Mouse (Mus musculus): ENCODE measurements around the gene Cd248. TPM values are rescaled to one million over a fixed set of nuclear protein-coding genes. Genes with fewer than 3 reads are reported as not detected.

The Cd248 gene
- total RNA-seq, 1 experiment from 2014 or later: 21.0 TPM

DNA sequence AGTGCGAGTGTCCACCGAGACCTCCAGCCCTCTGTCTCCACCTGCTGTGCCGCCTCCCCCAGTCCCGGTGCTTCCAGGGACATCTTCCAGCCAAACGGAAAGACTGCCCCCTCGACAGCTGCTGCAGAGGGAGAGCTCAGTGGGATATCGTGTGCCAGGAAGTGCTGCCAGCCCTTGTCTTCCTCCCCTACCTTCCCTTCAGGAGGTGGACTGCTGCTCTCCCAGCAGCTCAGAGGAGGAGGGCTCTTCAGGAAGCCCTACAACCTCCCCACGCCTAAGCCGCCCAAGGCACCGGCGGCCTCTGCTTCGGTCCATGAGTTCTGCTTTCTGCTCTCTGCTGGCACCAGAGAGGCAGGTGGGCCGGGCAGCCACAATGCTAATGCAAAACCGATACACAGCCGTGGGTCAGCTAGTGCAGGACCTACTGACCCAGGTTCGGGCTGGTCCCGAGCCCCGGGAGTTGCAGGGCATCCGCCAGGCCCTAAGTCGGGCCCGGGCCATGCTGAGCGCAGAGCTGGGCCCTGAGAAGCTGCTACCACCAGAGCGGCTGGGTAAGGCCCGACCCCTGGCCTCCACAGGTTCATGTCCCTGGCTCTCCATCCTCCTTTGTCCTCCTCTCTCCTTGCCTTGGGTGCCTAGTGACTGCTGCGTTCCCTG, 15.6 kb upstream of the Cd248 start:
- no peak for DNase-seq

DNA sequence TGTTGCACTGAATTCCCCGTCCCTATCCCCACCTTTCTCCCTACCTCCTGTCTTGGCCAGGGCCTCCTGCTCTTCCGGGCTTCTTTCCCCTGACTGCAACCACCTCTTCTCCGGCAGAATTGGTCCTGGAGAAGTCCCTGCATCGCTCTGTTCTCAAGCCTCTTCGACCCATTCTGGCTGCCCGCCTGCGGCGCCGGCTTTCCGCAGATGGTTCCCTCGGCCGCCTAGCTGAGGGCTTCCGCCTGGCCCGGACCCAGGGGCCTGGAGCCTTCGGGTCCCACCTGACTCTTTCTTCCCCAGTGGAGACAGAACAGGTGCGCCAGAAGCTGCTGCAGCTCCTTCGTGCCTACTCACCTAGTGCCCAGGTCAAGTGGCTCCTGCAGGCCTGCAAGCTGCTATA, 15.0 kb upstream of the Cd248 start:
- DNase-seq: no peak

DNA sequence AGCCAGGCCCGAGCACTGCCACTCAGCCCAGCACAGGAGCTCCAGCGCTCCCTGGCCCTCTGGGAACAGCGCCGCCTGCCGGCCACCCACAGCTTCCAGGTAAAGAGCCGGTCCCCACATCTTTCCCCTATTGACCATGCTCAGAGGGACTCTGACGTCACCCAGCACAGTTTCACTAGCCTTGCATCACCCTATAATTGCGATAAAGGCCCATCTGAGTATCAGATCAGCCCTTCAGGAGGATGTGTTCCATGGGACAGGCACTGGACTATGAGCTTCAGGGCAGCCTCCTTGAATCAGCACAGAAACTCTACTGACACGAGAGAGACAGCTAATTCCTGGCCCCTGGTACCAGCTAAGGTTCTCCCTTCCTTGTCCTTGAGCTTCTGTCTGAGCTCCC, 14.0 kb upstream of the Cd248 start:
- peak; percentile 83 for DNase-seq

DNA sequence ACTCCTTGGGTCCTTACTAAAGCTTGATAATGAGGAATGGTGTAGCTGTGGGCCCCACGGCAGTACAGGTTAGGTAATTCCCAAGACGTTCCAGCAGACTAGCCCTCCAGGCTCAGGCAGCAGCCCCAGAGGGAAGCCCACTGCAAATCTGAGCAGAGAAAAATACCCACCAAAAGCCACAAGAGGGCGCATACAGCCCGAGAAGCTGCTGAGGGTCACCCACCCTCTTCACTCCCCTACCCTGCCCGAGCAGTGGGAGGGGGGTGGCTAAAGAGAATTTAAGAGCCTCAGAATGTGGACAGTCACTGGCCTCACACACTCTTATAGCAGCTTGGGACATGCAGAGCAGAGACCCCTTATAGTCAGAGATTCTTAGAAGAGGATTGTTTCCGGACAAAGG, 11.6 kb upstream of the Cd248 start:
- DNase-seq: peak; percentile 38

DNA sequence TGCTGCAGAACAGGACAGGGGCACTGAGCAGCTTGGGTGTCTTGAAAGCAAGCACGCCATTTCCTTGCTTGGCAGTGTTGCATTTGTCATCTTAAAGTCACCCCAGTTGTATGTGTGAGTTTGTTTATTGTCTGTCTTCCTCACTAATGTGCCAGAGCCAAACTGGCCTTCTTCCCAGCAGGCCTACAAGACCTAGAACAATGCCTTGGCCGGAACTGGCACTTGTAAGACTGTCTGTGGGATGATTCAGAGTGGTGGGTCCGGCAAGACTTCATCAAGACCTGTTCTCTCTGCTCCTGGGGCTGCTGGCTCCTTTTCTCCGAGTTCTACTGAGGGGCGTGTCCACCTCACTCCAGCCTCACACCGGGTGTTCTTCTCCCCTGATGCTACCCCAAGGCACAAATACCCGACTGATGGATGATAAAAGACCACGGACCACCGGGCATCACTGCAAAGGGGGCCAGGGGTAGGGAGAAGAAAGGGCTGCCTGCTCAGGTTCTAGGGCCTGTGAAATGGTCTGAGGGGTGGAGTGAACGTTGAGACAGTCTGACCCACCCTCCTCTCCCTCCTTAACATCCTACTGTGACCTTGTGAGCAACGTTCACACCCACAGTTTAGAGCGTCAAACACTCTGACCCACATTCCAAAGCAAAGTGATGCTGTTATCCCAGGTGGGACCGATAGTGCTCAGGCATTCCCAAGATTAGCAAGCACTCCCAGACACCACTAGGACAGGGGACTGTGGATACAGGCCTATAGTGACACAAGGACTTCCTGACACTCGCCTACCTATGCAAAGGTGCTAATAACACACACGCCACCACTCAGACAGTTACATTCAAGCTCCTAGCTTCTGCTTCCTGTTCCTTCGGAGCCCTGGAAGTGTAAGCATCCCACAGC, 9.8 kb upstream of the Cd248 start:
- DNase-seq: no peak

DNA sequence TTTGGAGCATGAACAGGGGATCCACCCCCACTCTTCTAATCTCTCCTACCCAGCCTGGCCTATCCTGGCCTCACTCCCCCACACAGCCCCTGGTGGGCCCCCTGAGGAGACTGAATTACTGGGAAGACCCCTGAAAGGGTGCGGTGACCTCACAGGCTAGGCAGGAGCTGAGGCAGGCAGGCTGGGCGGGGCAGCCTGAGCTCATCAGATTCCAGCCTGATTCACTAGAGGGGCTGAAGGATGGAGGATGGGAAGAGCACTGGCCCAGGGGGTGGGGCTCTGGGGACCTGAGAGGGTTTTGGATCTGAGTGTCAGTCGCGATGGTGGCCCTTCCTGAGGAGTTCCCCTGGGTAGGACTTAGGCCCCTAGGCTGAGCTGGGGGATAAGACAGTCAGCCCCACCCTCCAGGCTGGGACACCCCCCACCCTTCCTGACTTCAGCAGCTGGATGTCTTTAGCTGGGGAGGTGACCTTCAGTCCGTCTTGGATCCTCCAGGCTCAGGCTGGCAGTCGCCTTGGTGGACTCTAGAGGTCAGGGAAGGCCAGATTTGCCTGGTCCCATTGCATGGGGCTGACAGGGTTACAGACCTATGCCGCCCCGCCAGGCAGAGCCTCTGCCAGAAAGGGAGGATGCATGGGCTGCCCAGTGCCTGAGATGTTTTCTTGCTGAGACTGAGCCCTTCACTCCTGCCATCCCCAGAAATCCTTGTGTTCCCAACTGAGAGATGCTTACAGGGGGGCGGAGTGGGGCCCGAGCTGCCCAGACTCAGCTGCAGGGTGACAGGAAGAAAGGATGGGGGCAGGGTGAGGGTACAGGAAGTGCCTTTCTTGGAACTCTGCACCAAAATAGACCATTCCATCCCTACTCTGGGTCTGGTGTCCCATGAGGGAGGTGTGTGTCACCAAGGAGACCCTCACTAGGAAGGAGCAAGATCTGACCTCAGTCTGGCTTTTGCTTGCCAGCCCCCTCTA, 8.8 kb upstream of the Cd248 start:
- DNase-seq: no peak

DNA sequence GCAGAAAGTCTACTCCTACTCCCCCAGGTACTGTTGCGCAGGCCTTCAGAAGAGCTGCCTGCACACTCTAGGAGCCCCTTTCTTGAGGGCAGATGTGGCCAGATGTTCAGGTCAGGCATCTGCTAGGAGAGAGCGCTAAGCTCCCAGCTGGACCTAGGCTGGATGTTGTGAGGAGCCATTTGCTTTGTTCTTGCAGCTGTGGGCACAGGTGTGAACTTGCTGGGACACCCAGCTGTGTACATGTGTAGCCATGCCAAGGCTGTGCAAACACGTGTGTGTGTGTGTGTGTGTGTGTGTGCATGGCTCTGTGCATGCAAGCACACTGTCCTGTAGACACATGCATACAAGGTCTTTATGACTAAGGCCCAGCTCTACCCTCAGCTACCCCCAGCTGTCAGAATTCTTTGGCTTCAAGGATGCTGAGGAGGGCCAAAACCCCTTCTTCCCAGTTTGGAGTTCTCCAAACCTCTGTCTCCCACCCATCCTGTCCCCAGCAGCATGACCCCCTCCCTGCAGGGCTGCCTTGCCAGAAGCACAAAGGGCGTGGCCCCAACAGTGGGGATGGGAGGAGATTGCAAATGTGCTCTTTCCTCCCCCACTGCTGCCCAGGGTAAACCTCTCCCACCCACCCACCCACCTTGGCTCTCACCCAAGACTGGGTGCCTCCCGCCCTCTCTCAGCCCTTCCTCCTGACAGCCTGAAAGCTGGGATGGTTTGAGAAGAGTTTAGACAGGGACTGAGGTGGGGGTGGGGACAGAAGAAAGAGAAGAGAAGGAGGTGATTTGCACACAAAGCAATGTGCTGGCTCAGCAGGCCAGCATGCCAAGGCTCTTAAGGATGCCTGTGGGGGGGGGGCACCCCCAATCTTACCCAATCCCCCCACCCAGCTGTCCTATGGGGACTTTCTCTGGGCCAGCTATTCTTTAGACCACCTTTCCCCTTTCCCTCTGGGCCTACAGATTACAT, 7.2 kb upstream of the Cd248 start:
- DNase-seq: no peak

DNA sequence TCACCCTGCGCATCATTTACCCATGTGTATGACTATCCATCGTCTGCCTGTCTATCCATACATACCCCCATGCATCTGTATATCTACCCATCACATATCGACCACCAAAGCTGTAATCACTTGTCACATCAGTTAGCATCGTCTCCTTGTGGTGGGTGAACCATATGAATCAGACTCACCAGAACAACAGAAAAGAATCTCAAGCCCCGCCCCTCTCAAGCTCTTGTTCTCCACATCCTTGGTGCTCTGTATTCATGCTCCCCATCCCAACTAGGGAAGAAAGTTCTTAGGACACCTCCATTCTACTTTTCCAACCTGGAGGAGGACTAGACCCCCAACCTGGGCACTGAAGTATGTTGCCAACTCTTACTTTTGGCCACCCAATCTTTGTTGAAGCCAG, 5.8 kb upstream of the Cd248 start:
- no peak for DNase-seq

DNA sequence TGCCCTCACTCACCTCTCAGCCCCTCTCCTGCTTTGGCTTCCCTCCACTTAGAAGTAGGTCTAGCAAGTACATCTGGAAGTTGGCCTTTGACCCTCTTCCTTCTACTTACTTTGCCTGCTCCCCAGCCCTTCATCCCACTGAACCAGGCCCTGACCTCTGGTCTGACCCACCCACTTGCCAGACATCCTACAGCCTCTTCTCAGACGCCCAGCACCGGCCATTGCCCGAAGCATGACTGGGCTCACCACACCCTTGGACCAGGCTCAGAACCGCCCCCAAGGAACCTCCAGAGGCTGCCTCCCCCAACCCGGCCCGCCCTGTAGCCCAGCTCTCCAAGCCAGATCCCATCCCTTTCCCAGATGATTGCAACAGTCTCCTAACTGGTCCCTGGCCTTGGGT, 5.4 kb upstream of the Cd248 start:
- DNase-seq: no peak

DNA sequence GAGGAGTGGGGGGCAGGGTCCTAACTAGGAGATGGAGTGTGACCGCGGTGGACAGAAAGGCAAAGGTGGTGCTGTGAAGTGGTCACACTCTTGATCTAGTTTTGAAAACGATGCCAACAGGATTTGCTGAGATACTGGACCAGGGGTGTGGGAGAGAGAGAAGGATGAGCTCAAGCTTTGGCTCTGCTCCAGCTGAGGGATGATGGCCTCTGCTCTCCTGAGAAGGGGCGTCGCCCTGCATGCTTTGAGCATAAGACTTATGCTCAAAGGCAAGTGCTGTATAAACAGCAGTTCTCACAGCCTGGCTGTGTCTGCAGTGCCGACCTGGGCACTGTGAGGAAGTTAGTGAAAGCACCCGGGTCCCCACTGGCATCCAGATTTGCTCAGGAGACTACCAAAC, 2.8 kb upstream of the Cd248 start:
- DNase-seq: no peak

DNA sequence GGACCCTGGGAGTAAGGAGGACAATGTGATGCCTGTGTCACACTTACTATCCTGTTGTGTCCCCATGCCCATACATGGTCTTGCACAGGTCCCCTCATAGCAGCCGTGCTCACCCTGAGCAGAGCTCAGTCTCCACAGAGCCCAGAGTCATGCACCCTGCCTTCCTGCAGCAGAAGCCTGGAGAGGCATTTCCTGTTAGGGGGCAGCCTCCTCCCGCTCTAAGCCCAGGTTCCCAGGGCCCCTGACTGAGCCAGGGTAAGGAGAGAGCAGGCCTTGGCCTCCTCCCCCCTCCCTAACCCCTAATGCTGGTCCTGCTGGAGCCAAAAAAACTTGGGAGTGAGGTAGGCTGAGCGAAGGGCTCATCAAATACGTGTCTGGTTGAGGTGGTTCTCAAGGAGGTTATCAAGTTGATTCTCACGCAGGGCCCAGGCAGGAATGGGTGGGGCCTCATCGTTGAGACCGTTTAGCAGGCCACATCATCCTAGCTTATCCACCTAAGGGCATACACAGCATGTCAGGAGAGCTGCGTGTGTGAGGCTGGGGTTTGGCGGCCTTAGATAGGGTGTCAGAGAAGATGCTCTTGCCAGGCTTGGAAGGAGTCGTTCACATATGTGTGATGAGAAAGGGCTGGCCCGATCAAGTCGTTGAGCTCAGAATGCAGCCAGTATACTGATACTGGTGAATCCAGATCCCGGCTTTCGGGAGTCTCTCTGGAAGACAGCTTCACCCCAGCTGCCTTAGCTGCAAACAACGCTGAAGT, 658 bp upstream of the Cd248 start:
- no peak for DNase-seq

DNA sequence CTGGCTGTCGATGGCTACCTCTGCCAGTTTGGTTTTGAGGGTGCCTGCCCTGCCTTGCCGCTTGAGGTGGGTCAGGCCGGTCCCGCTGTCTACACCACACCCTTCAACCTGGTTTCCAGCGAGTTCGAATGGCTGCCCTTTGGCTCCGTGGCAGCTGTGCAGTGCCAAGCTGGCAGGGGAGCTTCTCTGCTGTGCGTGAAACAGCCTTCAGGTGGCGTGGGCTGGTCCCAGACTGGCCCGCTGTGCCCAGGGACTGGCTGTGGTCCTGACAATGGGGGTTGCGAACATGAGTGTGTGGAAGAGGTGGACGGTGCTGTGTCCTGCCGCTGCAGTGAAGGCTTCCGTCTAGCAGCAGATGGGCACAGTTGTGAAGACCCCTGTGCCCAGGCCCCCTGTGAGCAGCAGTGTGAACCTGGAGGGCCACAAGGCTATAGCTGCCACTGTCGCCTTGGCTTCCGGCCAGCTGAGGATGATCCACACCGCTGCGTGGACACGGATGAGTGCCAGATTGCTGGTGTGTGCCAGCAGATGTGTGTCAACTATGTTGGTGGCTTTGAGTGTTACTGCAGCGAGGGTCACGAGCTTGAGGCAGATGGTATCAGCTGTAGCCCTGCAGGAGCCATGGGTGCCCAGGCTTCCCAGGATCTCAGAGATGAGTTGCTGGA, 824 bp downstream of the Cd248 start:
- no peak for DNase-seq

DNA sequence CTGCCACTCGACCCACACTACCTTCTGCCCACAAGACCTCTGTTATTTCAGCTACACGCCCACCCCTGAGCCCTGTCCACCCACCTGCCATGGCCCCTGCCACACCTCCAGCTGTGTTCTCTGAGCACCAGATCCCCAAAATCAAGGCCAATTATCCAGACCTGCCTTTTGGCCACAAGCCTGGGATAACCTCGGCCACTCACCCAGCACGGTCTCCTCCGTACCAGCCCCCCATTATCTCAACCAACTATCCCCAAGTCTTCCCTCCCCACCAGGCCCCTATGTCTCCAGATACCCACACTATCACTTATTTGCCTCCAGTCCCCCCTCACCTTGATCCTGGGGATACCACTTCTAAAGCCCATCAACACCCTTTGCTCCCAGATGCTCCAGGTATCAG, 1.6 kb downstream of the Cd248 start:
- no peak for DNase-seq

DNA sequence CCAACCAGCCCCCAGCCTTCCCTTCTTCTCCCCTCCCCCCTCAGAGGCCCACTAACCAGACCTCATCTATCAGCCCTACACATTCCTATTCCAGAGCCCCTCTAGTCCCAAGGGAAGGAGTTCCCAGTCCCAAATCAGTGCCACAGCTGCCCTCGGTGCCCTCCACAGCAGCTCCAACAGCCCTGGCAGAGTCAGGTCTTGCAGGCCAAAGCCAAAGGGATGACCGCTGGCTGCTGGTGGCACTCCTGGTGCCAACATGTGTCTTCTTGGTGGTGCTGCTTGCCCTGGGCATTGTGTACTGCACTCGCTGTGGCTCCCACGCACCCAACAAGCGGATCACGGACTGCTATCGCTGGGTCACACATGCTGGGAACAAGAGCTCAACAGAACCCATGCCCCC, 2.1 kb downstream of the Cd248 start:
- DNase-seq: no peak

DNA sequence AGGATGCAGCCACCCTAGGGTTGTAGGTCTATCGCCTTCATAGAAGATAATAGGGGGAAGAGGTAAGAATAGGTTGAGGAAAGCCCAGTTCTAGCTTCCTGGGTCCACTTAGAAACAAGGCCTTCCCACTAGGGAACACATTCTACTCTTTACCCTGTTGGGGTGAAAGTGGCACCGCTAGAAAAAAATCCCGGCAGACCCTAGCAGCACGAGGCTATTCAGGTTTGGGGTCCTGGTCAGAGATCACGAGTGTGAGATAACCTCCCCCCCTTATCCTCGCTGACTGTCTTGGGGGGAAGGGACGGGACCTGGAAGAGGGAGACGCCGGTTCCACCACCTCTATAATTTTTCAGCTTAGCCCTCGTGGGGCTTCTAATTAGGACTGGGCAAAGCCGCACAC, 3.2 kb downstream of the Cd248 start:
- DNase-seq: no peak

DNA sequence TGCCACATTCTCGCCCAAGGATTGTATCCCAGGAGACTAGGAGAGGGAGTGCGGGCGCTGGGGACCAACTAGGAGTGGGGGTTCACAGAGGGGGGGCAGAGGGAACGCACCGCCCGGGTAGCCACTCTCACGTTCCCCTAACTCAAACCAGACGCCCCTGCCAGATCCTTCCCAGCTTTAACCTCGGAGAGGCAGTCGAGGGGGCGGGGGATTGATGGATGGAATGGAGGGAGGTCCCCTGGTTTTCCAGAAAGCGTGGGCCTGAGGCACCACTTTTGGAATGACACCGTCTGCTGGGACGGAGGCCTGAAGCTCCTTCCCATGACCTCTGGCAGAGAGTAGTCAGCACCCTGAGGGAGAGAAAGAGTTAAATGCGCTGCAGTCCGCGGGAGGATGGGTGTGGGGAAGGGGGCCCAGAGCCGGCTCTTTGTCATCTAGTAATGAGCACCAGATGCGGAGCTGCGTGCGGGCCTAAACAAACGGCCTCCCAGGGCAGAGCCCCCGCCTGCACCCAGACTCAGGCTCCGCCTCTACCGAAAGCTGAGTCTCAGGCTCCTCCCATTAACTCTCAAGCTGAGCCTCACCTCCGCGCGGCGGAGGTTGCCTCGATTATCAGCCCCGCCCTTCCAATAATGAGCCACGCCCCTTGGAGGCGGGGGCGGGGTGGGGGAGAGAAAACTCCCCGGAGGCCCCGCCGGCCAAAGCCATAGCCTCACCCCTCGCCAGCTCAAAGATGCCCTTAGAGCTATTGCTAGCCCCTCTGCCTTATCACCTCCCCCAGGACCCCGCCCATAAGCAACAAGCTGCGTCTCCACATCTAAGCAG, 3.9 kb downstream of the Cd248 start:
- DNase-seq: peak; percentile 85

DNA sequence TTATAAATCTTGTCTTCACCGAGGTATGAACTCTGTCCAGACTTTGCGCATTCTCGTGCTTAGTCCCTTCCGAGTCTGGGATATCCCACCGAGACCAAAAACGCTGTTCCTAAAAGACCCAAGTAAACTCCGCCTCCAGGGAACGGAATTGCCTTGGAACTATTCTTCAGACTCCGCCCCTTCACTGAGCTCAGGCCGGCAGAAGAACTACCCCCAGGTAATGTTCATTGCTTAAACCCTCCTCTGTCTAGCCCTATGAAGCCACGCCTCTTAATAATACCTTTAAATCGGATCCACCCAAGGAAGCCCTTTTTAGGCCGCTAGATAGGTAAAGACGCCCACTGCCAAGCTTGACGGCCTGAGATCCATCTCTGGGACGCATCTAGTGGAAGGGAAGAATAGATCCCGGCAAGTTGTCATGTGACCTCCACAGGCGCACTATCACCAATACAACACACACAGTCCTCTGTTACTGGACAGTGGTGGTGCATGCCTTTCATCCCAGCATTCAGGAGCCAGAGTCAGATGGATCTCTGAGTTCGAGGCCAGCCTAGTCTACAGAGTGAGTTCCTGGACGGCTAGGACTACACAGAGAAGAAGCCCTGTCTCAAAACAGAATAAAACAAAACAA, 4.6 kb downstream of the Cd248 start:
- no peak for DNase-seq

DNA sequence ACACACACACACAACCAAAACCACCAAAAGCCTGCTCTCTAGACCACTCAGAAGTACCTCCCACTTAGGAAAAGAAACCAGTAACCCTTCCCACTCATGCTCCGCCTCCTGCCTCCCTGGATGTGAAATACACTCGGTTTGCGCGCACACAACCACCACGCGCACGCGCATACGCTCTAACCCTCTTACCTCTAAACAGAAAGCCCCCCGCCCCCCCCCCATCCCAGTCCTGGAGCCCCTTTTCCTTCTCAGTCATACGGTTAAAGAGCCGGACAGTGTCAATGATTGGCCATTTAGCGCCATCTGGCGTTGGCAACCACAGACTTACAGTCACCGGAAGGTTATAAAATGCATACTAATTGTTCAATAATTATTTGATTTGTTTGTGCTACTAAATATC, 5.2 kb downstream of the Cd248 start:
- DNase-seq: peak; percentile 67

DNA sequence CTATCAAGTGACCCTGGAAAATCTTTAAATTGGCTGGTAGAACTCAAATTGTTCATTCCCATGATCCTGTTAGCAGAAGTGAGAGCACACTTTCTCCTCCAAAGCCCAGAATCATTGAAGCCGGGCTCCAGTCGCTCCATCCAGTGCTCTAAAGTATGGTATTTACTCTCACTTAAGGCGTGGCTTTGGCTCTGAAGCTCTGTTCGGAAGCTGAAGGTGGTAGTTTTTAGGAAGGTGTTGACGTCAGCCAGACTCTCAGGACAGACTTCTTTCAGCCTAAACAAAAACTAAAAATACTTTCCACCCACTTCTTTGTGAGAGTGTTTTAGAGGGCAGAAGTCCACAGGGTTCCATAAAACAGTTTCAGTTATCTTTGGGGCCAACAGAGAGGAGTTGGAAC, 5.6 kb downstream of the Cd248 start:
- DNase-seq: no peak

All from adrenal gland, postnatal 14 days (tissue).